Mouse (Mus musculus): ENCODE results near the gene Prickle1. TPM values are rescaled to one million over a fixed set of nuclear protein-coding genes. Genes with fewer than 3 reads are reported as not detected.

The Prickle1 gene
- polyA plus RNA-seq (2017; shearing (Covaris generic)), result 15.7 TPM

DNA sequence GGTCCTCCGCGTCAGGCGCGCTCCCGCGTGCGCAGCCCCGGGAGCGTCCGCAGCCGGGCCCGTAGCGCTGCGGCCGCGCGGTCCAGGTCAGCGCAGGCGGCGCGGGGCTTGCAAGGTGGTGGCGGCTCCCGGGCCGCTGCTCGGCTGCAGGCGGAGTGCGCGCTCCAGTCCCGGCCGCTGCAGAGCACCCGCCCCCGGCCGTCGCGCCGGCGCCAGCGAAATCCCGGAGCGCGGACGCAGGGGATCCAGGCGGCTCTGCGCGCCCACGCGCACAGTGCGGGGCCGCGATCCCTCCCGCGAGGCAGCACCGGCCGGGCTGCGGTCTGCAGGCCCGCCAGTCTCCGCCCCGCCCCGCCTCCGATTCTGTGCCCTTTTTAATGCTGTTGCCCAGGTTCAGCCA, at the start of gene Prickle1:
TSS of gene Prickle1 (minus strand) at position 146 of the 400 bp plus-strand sequence.

Other genes starting within 250 kb of the Prickle1 start
- 90.0 TPM for gene Zcrb1, start 197.6 kb downstream of the Prickle1 start, polyA plus RNA-seq (2017; shearing (Covaris generic))
- gene Pphln1, start 197.5 kb downstream of the Prickle1 start, polyA plus RNA-seq (2017; shearing (Covaris generic)), result 34.8 TPM

Measured in effector memory CD4-positive, alpha-beta T cell, adult 7 months (primary cell).